Mouse (Mus musculus) kidney, postnatal 25 days (tissue): Measurements from ENCODE around the gene Spg20.

Source experiments
- DNase-seq, 2 experiments: peaks; one replicate each; pipeline ENCODE4 v3.0.0; 2021; ENCODE audit warnings: mixed read lengths in 2 of 2

The Spg20 gene

GRCm38 (mm10) chr3:55111935-55112709 is at the start of gene Spg20:
TSS of gene Spg20 (plus strand) at chr3:55112108.
- peak; percentile 95 for DNase-seq

- DNase-seq = no peak
Measured at GRCm38 (mm10) chr3:55062653-55063052, 49.3 kb upstream of the Spg20 start.

- peak; percentile 73 to 87 for DNase-seq
Measured at GRCm38 (mm10) chr3:55064396-55064795, 47.5 kb upstream of the Spg20 start.

GRCm38 (mm10) chr3:55065738-55066665 is 45.9 kb upstream of the Spg20 start:
- no peak for DNase-seq

- DNase-seq = no peak
Measured at GRCm38 (mm10) chr3:55066666-55067023, 45.3 kb upstream of the Spg20 start.

GRCm38 (mm10) chr3:55067791-55068434 is 44.0 kb upstream of the Spg20 start:
- no peak for DNase-seq

- DNase-seq = no peak
Measured at GRCm38 (mm10) chr3:55074576-55075293, 37.2 kb upstream of the Spg20 start.

GRCm38 (mm10) chr3:55075294-55075648 is 36.6 kb upstream of the Spg20 start:
- no peak for DNase-seq

- DNase-seq = no peak
Measured at GRCm38 (mm10) chr3:55078233-55078632, 33.7 kb upstream of the Spg20 start.

- no peak for DNase-seq
Measured at GRCm38 (mm10) chr3:55079619-55080018, 32.3 kb upstream of the Spg20 start.

- peak; percentile 80 to 86 for DNase-seq
Measured at GRCm38 (mm10) chr3:55080055-55080454, 31.9 kb upstream of the Spg20 start.

GRCm38 (mm10) chr3:55084781-55085180 is 27.1 kb upstream of the Spg20 start:
- no peak for DNase-seq

GRCm38 (mm10) chr3:55085716-55086115 is 26.2 kb upstream of the Spg20 start:
- no peak for DNase-seq

GRCm38 (mm10) chr3:55086948-55087347 is 25.0 kb upstream of the Spg20 start:
- DNase-seq = no peak

- DNase-seq = no peak
Measured at GRCm38 (mm10) chr3:55087360-55087759, 24.5 kb upstream of the Spg20 start.

- no peak for DNase-seq
Measured at GRCm38 (mm10) chr3:55088359-55088758, 23.5 kb upstream of the Spg20 start.

GRCm38 (mm10) chr3:55088843-55089242 is 23.1 kb upstream of the Spg20 start:
- DNase-seq = peak; percentile 40 to 65

- no peak for DNase-seq
Measured at GRCm38 (mm10) chr3:55089291-55089690, 22.6 kb upstream of the Spg20 start.

- DNase-seq = no peak
Measured at GRCm38 (mm10) chr3:55093161-55093560, 18.7 kb upstream of the Spg20 start.

GRCm38 (mm10) chr3:55095968-55096654 is 15.8 kb upstream of the Spg20 start:
- no peak for DNase-seq

- DNase-seq = no peak
Measured at GRCm38 (mm10) chr3:55096655-55097005, 15.3 kb upstream of the Spg20 start.

GRCm38 (mm10) chr3:55097186-55097585 is 14.7 kb upstream of the Spg20 start:
- DNase-seq = no peak
